Mouse (Mus musculus) limb, embryonic 10.5 days (tissue): Measurements from ENCODE around the gene Fryl. TPM values are rescaled to one million over a fixed set of nuclear protein-coding genes. Genes with fewer than 3 reads are reported as not detected.

ENCODE experiments used
- DNase-seq: peaks from one replicate; pipeline ENCODE4 v3.0.0-alpha.2; 2017; ENCODE audit warnings: low spot score
- H3K27ac ChIP-seq: fragments of 300-500 bp; sonication (generic); 2 replicates; pipeline ENCODE4 v1.5.1; 2016; ENCODE audit warnings: mild to moderate bottlenecking
- H3K27me3 ChIP-seq: fragments of 300-500 bp; sonication (generic); 2 replicates; pipeline ENCODE4 v1.6.1; 2016; ENCODE audit warnings: low read depth, mild to moderate bottlenecking; ENCODE audit not compliant: poor library complexity, severe bottlenecking
- H3K36me3 ChIP-seq: fragments of 300-500 bp; sonication (generic); 2 replicates; pipeline ENCODE4 v1.6.1; 2016; ENCODE audit warnings: mild to moderate bottlenecking, moderate library complexity
- H3K4me1 ChIP-seq: fragments of 300-500 bp; sonication (generic); 2 replicates; pipeline ENCODE4 v1.6.1; 2016
- H3K4me3 ChIP-seq: fragments of 300-500 bp; sonication (generic); 2 replicates; pipeline ENCODE4 v1.5.1; 2016; ENCODE audit warnings: mild to moderate bottlenecking, moderate library complexity
- H3K9me3 ChIP-seq: fragments of 300-500 bp; sonication (generic); replicated peaks from 2 replicates; pipeline ENCODE4 v1.6.1; 2016; ENCODE audit warnings: mild to moderate bottlenecking
- WGBS: fragments of 180-500 bp; shearing (Covaris S2); methylation state at CpG from one replicate; pipeline ENCODE4 v1.1.7; 2016; 5-methylcytosine and 5-hydroxymethylcytosine counted together
- polyA plus RNA-seq: library from polyadenylated mRNA; unstranded; fragments of >200 nt; fragmentation: Nextera tagmentation; extraction: Ambion mirVana; gene quantifications from 2 replicates; pipeline ENCODE4 v1.2.1, GENCODE M21; 2016

Gene Fryl
- polyA plus RNA-seq, 1 experiment from 2014 or later, result 22.6 TPM

- Histone ChIP-seq H3K27me3 (no peaks in the 10 kb centered on the region), H3K4me3 (no peak overlapping the region), H3K9me3 (no peaks in the 10 kb centered on the region), H3K27ac (no peak overlapping the region), H3K4me1 (no peaks in the 10 kb centered on the region; the same call in 1 of the 2 replicates), H3K36me3 (0 out of 2 replicates have a peak, but pooled peaks cover 6% of the 10 kb centered on the region)
- no peak for DNase-seq
- WGBS, result 82% methylated on average over 9 of the region's 9 CpGs
These were observed 74.2 kb downstream of the Fryl start for GRCm38 (mm10) chr5:73182191-73182590.

GRCm38 (mm10) chr5:73176294-73176693 lies 80.1 kb downstream of the Fryl start:
- H3K9me3 ChIP-seq, result no peaks in the 10 kb centered on the region
- 0 out of 2 replicates have a peak, but pooled peaks cover 11% of the 10 kb centered on the region for H3K4me1 ChIP-seq
- no peak for DNase-seq
- H3K4me3 ChIP-seq, result no peak overlapping the region
- no peaks in the 10 kb centered on the region for H3K27me3 ChIP-seq
- H3K27ac ChIP-seq, result no peak overlapping the region
- 93% methylated on average over 4 of the region's 4 CpGs for WGBS
- H3K36me3 ChIP-seq, result 0 out of 2 replicates have a peak, but pooled peaks cover 6% of the 10 kb centered on the region

GRCm38 (mm10) chr5:73175377-73176147 lies 80.9 kb downstream of the Fryl start:
- H3K27ac ChIP-seq, result no peak overlapping the region
- H3K4me1 ChIP-seq, result 0 out of 2 replicates have a peak, but pooled peaks cover 11% of the 10 kb centered on the region
- no peak overlapping the region for H3K4me3 ChIP-seq
- H3K9me3 ChIP-seq, result no peaks in the 10 kb centered on the region
- WGBS, result 94% methylated on average over 12 of the region's 12 CpGs
- H3K36me3 ChIP-seq, result 0 out of 2 replicates have a peak, but pooled peaks cover 6% of the 10 kb centered on the region
- H3K27me3 ChIP-seq, result no peaks in the 10 kb centered on the region
- DNase-seq, result no peak

GRCm38 (mm10) chr5:73171876-73172480 lies 84.4 kb downstream of the Fryl start:
- Histone ChIP-seq H3K4me3 (no peak overlapping the region), H3K27ac (no peak overlapping the region), H3K9me3 (no peaks in the 10 kb centered on the region), H3K4me1 (peaks cover 19% of the 10 kb centered on the region), H3K27me3 (no peaks in the 10 kb centered on the region), H3K36me3 (no peaks in the 10 kb centered on the region)
- WGBS, result 69% methylated on average over 12 of the region's 12 CpGs
- no peak for DNase-seq

GRCm38 (mm10) chr5:73171203-73171602 lies 85.2 kb downstream of the Fryl start:
- Histone ChIP-seq H3K4me1 (peaks cover 14% of the 10 kb centered on the region), H3K36me3 (no peaks in the 10 kb centered on the region), H3K9me3 (no peaks in the 10 kb centered on the region), H3K27me3 (no peaks in the 10 kb centered on the region), H3K4me3 (no peak overlapping the region), H3K27ac (no peak overlapping the region)
- no peak for DNase-seq
- 72% methylated on average over 1 of the region's 1 CpGs for WGBS

- WGBS, result 66% methylated on average over 5 of the region's 5 CpGs
- H3K4me3 ChIP-seq, result no peak overlapping the region
These were observed 87.6 kb downstream of the Fryl start for GRCm38 (mm10) chr5:73168769-73169272.

GRCm38 (mm10) chr5:73167976-73168768 lies 88.2 kb downstream of the Fryl start:
- H3K4me3 ChIP-seq, result no peak overlapping the region
- H3K27me3 ChIP-seq, result no peaks in the 10 kb centered on the region
- no peak overlapping the region for H3K27ac ChIP-seq
- 81% methylated on average over 18 of the region's 18 CpGs for WGBS
- no peaks in the 10 kb centered on the region for H3K36me3 ChIP-seq
- no peak for DNase-seq
- H3K4me1 ChIP-seq, result peaks cover 14% of the 10 kb centered on the region
- H3K9me3 ChIP-seq, result no peaks in the 10 kb centered on the region

More at GRCm38 (mm10) chr5:73168769-73169272, 87.6 kb downstream of the Fryl start:
- DNase-seq, result no peak
- no peaks in the 10 kb centered on the region for H3K9me3 ChIP-seq
- H3K4me1 ChIP-seq, result peaks cover 14% of the 10 kb centered on the region
- no peaks in the 10 kb centered on the region for H3K27me3 ChIP-seq
- no peak overlapping the region for H3K27ac ChIP-seq
- no peaks in the 10 kb centered on the region for H3K36me3 ChIP-seq

GRCm38 (mm10) chr5:73163970-73164369 lies 92.4 kb downstream of the Fryl start:
- Histone ChIP-seq H3K36me3 (no peaks in the 10 kb centered on the region), H3K9me3 (no peaks in the 10 kb centered on the region), H3K4me3 (no peak overlapping the region), H3K27ac (no peak overlapping the region), H3K27me3 (no peaks in the 10 kb centered on the region), H3K4me1 (peaks cover 10% of the 10 kb centered on the region)
- 81% methylated on average over 6 of the region's 6 CpGs for WGBS
- DNase-seq, result no peak

- no peak overlapping the region for H3K4me3 ChIP-seq
- no peaks in the 10 kb centered on the region for H3K9me3 ChIP-seq
- DNase-seq, result no peak
- H3K4me1 ChIP-seq, result peaks cover 2% of the 10 kb centered on the region
- 82% methylated on average over 2 of the region's 2 CpGs for WGBS
- no peaks in the 10 kb centered on the region for H3K36me3 ChIP-seq
- H3K27ac ChIP-seq, result no peak overlapping the region
- no peaks in the 10 kb centered on the region for H3K27me3 ChIP-seq
These were observed 93.9 kb downstream of the Fryl start for GRCm38 (mm10) chr5:73162492-73162891.

GRCm38 (mm10) chr5:73160440-73160839 lies 96.0 kb downstream of the Fryl start:
- H3K27ac ChIP-seq, result no peak overlapping the region
- no peaks in the 10 kb centered on the region for H3K27me3 ChIP-seq
- H3K36me3 ChIP-seq, result no peaks in the 10 kb centered on the region
- 92% methylated on average over 9 of the region's 9 CpGs for WGBS
- no peak overlapping the region for H3K4me3 ChIP-seq
- no peaks in the 10 kb centered on the region for H3K9me3 ChIP-seq
- 0 out of 2 replicates have a peak, but pooled peaks cover 5% of the 10 kb centered on the region for H3K4me1 ChIP-seq
- DNase-seq, result no peak

GRCm38 (mm10) chr5:73157502-73157901 lies 98.9 kb downstream of the Fryl start:
- WGBS, result 83% methylated on average over 6 of the region's 6 CpGs
- H3K9me3 ChIP-seq, result no peaks in the 10 kb centered on the region
- no peak overlapping the region for H3K4me3 ChIP-seq
- DNase-seq, result no peak
- no peak overlapping the region for H3K27ac ChIP-seq
- H3K36me3 ChIP-seq, result no peaks in the 10 kb centered on the region
- H3K27me3 ChIP-seq, result no peaks in the 10 kb centered on the region
- 0 out of 2 replicates have a peak, but pooled peaks cover 5% of the 10 kb centered on the region for H3K4me1 ChIP-seq

- H3K9me3 ChIP-seq, result no peaks in the 10 kb centered on the region
- WGBS, result 88% methylated on average over 5 of the region's 5 CpGs
- no peaks in the 10 kb centered on the region for H3K27me3 ChIP-seq
- no peak overlapping the region for H3K27ac ChIP-seq
- no peaks in the 10 kb centered on the region for H3K36me3 ChIP-seq
- no peak for DNase-seq
- no peak overlapping the region for H3K4me3 ChIP-seq
- H3K4me1 ChIP-seq, result peaks cover 8% of the 10 kb centered on the region; the same call in 1 of the 2 replicates
These were observed 99.4 kb downstream of the Fryl start for GRCm38 (mm10) chr5:73157009-73157408.
